In genomic region chr6:32899061-32899460, GRCm38 (mm10) we compare ENCODE assay signal across 17 mouse cellular contexts.
DNase-seq lines count a peak whose midpoint lies in the region; ATAC-seq and TF ChIP-seq lines count a peak whose summit lies in the region.
"Had no signal": no experiment of that assay in that cellular context is flagged by ENCODE, and none has a peak within 500 bp of the region (broad histone marks: within the 10 kb centered on the region; RNA-seq: fewer than 3 reads in every experiment).

No protein-coding gene starts in this region.

- TF ChIP-seq CTCF in testis, adult 2 months (IDR thresholded peaks at IDR 0.05; ENCODE audit: control insufficient read depth, insufficient read depth, insufficient replicate concordance, low read depth, low read length), result no peak
- no peak for TF ChIP-seq CTCF in thymus, adult 2 months (IDR thresholded peaks at IDR 0.05; ENCODE audit: borderline replicate concordance, control insufficient read depth, extremely low read depth, insufficient read depth, low read length, poor library complexity)

- H3K27me3 ChIP-seq in testis, adult 2 months (ENCODE audit: control insufficient read depth, insufficient read depth, low read length), result no peaks in the 10 kb centered on the region
- H3K27me3 ChIP-seq in thymus, adult 2 months (ENCODE audit: control insufficient read depth, insufficient read depth, low read length), result no peaks in the 10 kb centered on the region
- H3K27me3 ChIP-seq in forebrain, embryonic 12.5 days, result no peaks in the 10 kb centered on the region
- H3K27me3 ChIP-seq: hindbrain, embryonic 12.5 days had no signal

- H3K9me3 ChIP-seq in forebrain, embryonic 12.5 days, result no peaks in the 10 kb centered on the region
- H3K9me3 ChIP-seq: embryonic facial prominence, embryonic 10.5 days; heart, embryonic 10.5 days; hindbrain, embryonic 12.5 days had no signal

- peak overlapping the region; percentile 60 for H3K4me3 ChIP-seq in testis, adult 2 months (ENCODE audit: control insufficient read depth, low read depth, low read length)
- no peak overlapping the region for H3K4me3 ChIP-seq in thymus, adult 2 months (ENCODE audit: control insufficient read depth, insufficient read depth, low read length)
- no peak overlapping the region for H3K4me3 ChIP-seq in forebrain, embryonic 12.5 days (replicated peaks)
- H3K4me3 ChIP-seq: embryonic facial prominence, embryonic 10.5 days; heart, embryonic 10.5 days; hindbrain, embryonic 12.5 days had no signal

- H3K9ac ChIP-seq in forebrain, embryonic 12.5 days, result no peak overlapping the region
- H3K9ac ChIP-seq: hindbrain, embryonic 12.5 days had no signal

- no peak for DNase-seq in testis, postnatal 14 days (ENCODE audit: low spot score)
- DNase-seq in cerebellum, adult 8-10 months, result peak; percentile 54
- peak; percentile 61 to 67 for DNase-seq in cerebellum, postnatal 25 days
- no peak for DNase-seq in embryo, embryonic 11 days
- no peak for DNase-seq in thymus, adult 2 months
- DNase-seq: adrenal gland, postnatal 10 days; heart, adult 18-20 months; heart, postnatal 10 days; heart, postnatal 4 days; kidney, adult 11 months had no signal

- H3K4me2 ChIP-seq in forebrain, embryonic 12.5 days, result no peak overlapping the region
- H3K4me2 ChIP-seq: hindbrain, embryonic 12.5 days had no signal

- H3K27ac ChIP-seq in testis, adult 2 months (ENCODE audit: control insufficient read depth, insufficient read depth, low read depth, low read length), result no peak overlapping the region
- H3K27ac ChIP-seq in thymus, adult 2 months (ENCODE audit: control insufficient read depth, insufficient read depth, low read length), result no peak overlapping the region
- no peak overlapping the region for H3K27ac ChIP-seq in forebrain, embryonic 12.5 days
- H3K27ac ChIP-seq: embryonic facial prominence, embryonic 10.5 days; heart, embryonic 10.5 days; hindbrain, embryonic 12.5 days; hindbrain, postnatal 0 days had no signal

- 96% methylated on average over 4 of the region's 4 CpGs for WGBS in thymus, adult 2 months
- 89% methylated on average over 4 of the region's 4 CpGs for WGBS in forebrain, embryonic 12.5 days

- H3K36me3 ChIP-seq in testis, adult 2 months (ENCODE audit: control insufficient read depth, insufficient read depth, low read length), result no peaks in the 10 kb centered on the region
- no peaks in the 10 kb centered on the region for H3K36me3 ChIP-seq in thymus, adult 2 months (ENCODE audit: control insufficient read depth, insufficient read depth, low read length)
- no peaks in the 10 kb centered on the region for H3K36me3 ChIP-seq in forebrain, embryonic 12.5 days (replicated peaks)
- H3K36me3 ChIP-seq: embryonic facial prominence, embryonic 10.5 days; heart, embryonic 10.5 days; hindbrain, embryonic 12.5 days had no signal

- H3K4me1 ChIP-seq in testis, adult 2 months (ENCODE audit: control insufficient read depth, insufficient read depth, low read length), result no peaks in the 10 kb centered on the region
- no peaks in the 10 kb centered on the region for H3K4me1 ChIP-seq in thymus, adult 2 months (replicated peaks; ENCODE audit: control insufficient read depth, insufficient read depth, low read length)
- H3K4me1 ChIP-seq in forebrain, embryonic 12.5 days, result no peaks in the 10 kb centered on the region
- H3K4me1 ChIP-seq: embryonic facial prominence, embryonic 10.5 days; heart, embryonic 10.5 days; hindbrain, embryonic 12.5 days had no signal

- no peak for TF ChIP-seq POLR2A in testis, adult 2 months (IDR thresholded peaks at IDR 0.05; ENCODE audit: control insufficient read depth, low read depth, low read length)
- TF ChIP-seq POLR2A in thymus, adult 2 months (IDR thresholded peaks at IDR 0.05; ENCODE audit: control insufficient read depth, extremely low read depth, insufficient read depth, low read length, poor library complexity), result no peak

- no peak for ATAC-seq in forebrain, embryonic 12.5 days (ENCODE audit: low FRiP score)
- ATAC-seq: forebrain, embryonic 14.5 days; hindbrain, postnatal 0 days had no signal

Comparison
In these comparisons a context has a peak if more than half of its experiments do, and no peak if none do; other contexts are left out.
1. DNase-seq: peak in cerebellum, adult 8-10 months (single experiment) and cerebellum, postnatal 25 days (2 of 2); none in testis, postnatal 14 days (single experiment), embryo, embryonic 11 days (single experiment) and thymus, adult 2 months (single experiment).